In the genomic region with DNA sequence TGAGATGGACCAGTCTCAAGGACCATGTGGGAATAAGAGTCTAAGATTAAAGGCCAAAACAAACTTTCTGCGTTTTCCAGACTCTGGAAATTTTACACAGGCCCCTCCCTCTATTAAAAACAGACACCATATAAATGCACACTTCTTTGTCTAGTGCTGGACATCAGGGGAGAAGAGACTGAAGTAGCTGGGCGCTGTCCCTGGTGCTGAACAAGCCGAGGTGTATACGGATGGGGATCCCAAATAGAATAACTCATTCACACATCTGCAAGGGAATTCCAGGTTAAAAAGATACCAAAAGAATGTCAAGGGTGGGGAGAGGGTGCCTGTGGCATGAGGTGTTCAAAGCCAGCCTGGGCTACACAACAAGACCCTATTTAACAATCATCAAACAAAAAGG, we compare ENCODE assay signal across 8 mouse cellular contexts.
DNase-seq lines count a peak whose midpoint lies in the region; ATAC-seq lines count a peak whose summit lies in the region.

No protein-coding gene starts in this region.

- peak; percentile 38 for DNase-seq in gastrocnemius, postnatal 14 days
- DNase-seq in gastrocnemius, postnatal 25 days: no peak
- DNase-seq in ES-CJ7 (ENCODE audit: low read depth, low spot score): peak; percentile 41
- peak; percentile 90 for DNase-seq in embryo, embryonic 10 days (ENCODE audit: low spot score)
- DNase-seq in kidney, postnatal 36 days: peak; percentile 29 to 86
- peak; percentile 79 for DNase-seq in testis, postnatal 10 days (ENCODE audit: low spot score)
- DNase-seq in layer of hippocampus, adult 11-12 months (ENCODE audit: low spot score): no peak

- intact Hi-C loops in gastrocnemius, postnatal 14 days (cut with DNase I; ENCODE audit: low total_unique reads): loop anchor here (10.0 kb wide), 1 partner anchor 874 kb away; no protein-coding TSS in a partner anchor

- no peak for ATAC-seq in erythroid progenitor cell, adult 5-6 weeks (replicated peaks; ENCODE audit: low FRiP score, poor library complexity, severe bottlenecking)

Comparison
In these comparisons a context has a peak if more than half of its experiments do, and no peak if none do; other contexts are left out.
1. DNase-seq: peak in gastrocnemius, postnatal 14 days (single experiment), ES-CJ7 (single experiment), embryo, embryonic 10 days (single experiment), kidney, postnatal 36 days (2 of 2) and testis, postnatal 10 days (single experiment); none in gastrocnemius, postnatal 25 days (single experiment) and layer of hippocampus, adult 11-12 months (single experiment).